Mouse (Mus musculus) ovary, postnatal 14 days (tissue): ENCODE results near the gene Stum.

Experiments
- DNase-seq: peaks from one replicate; pipeline ENCODE4 v3.0.0; 2022; ENCODE audit warnings: low spot score

Gene Stum

DNA sequence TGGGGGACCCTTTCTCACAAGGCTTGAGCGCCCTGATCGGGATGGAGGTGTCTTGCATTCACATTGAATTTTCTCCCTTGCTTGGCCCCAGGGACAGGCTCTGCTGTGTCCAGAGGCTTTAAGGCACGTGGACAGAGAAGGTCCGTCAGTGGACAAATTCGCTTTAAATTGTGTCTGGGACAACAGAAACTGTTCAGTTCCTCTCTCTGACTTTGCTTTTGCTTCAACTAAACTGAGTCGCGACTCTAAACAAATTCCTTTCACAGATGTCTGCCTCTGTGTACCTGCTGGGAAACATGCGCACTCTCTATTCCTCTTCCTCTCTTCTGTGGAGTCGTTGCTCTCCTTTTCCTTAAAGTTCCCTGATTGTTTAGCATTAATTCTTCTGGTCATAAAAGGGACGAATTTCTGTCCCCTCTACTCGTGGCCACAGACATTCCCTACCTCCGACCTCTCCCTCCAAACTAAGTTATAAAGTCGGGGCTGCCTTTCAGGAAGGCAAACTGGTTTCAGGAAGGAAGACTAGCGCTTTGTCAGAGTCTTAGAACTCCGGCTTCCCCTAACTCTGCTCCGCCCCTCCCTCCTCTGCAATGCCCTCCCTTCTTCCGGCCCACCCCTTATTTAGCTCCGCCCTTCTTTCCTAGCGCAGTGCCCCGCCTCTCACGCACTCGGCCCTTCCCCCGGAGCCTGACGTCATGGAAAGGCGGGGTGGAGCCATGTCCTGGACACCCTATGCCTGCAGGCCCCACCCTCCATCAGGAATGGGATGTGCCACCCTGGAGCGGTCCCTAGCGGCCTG is 96.2 kb downstream of the Stum start:
- peak; percentile 99 for DNase-seq

- no peak for DNase-seq
Observed at GRCm38 (mm10) chr1:180385308-180385707, 98.0 kb downstream of the Stum start.

DNA sequence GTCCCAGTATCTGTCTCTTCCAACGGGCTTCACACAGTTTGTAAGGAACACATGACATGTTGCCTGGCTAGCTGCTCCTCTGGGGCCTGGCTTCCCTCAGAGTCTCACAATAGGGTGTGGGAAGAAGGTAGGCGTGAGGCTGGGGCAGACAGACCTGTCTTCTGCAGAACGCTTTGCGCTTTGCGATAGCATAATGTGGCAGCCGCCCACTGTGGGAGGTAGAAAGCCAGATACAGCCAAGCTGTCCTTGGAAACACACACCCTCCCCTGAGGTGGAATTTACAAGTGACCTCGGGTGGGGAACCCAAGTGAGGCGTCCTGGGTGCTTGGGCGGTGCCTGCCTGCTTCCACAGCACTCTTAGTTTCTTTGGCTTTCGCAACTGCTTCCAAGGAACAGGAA is 98.8 kb downstream of the Stum start:
- no peak for DNase-seq

GRCm38 (mm10) chr1:180383884-180384283 is 99.4 kb downstream of the Stum start:
- no peak for DNase-seq
